Mouse (Mus musculus): ENCODE data around the gene Adam1b. TPM values are rescaled to one million over a fixed set of nuclear protein-coding genes. Genes with fewer than 3 reads are reported as not detected.
A peak's percentile ranks its signal among the peaks of the same experiment; 100 is the strongest.

Adam1b gene
- polyA plus RNA-seq, 2 experiments: not detected

DNA sequence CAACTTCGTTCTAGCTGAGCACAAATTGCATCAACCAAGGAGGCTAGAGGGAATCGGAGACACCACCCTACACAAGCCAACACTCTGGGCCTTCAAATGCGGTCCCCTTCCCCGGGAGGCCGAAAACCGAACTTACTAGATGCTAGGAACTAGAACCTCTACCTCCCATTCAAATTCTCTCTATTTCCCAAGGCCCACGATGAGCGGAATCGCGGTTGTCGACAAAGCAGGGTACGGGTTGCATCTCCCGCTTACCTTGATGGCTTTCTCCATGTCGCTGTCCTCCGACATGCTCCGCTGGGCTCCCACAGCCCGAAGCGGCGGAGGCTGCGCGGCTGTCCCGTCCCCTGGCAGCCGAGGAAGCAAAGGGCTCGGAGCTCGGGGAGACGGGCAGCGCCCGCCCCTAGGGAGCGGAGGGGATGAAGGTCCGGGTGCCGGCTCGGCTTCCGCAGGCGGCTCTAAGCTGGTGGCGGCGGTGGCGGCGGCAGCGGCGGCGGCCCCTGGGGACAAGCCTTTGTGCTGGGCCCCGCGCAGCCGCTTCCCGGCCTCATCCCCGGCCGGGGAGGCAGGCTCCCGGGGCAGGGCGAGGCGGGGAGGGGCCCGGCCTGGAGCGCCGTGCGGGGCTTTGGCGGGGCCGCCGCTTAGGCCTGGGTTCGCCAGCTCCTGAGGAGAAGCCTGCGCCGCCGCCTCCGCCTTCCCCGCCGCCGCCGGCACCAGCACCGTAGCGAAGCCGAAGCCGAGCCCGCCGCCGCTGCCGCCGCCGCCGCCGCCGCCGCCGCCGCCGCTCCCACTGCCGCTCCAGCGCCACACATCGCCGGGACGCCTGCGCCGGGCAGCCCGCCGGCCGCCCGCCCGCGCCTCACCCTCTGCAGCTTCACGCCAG lies 41.9 kb upstream of the Adam1b start, which contains the start of the genes Adam1a and Gm42878:
Gene Adam1a (minus strand): TSS at position 573 of the 883 bp plus-strand sequence.
Gene Gm42878 (minus strand): TSS at position 573 of the 883 bp plus-strand sequence.
- Histone ChIP-seq H3K27me3 (ENCODE audit: control insufficient read depth, insufficient read depth, low read length) (no peaks in the 10 kb centered on the region), H3K4me1 (replicated peaks; ENCODE audit: control insufficient read depth in 2 of 2, insufficient read depth in 2 of 2, low read length in 1 of 2) (peaks cover 22 to 25% of the 10 kb centered on the region in 2 experiments), H3K4me3 (ENCODE audit: insufficient read depth in 1 of 2, low read depth in 2 of 2, low read length in 2 of 2) (peak within 1 kb of the TSS; percentile 79 to 97), H3K9me3 (ENCODE audit: control insufficient read depth, low read length) (no peaks in the 10 kb centered on the region), H3K9ac (replicated peaks) (peak within 1 kb of the TSS; percentile 97), H3K4me2 (ENCODE audit: low read depth) (peak within 1 kb of the TSS; percentile 80), H3K27ac (peak within 1 kb of the TSS; percentile 72), H3K36me3 (replicated peaks; ENCODE audit: control insufficient read depth, insufficient read depth, low read depth) (no peaks in the 10 kb centered on the region)
- ATAC-seq (ENCODE audit: insufficient read depth) (peak; percentile 75), DNase-seq (ENCODE audit: low read depth in 3 of 3, low spot score in 3 of 3) (peak in 1 of 3 experiments; percentile 40)
- TF ChIP-seq EP300 (IDR thresholded peaks at IDR 0.05; ENCODE audit: low read depth): no peak
- no peak for TF ChIP-seq CTCF (IDR thresholded peaks at IDR 0.05; ENCODE audit: low read depth)
- WGBS (ENCODE audit: insufficient replicate concordance): under 1% methylated on average over 54 of the region's 97 CpGs

DNA sequence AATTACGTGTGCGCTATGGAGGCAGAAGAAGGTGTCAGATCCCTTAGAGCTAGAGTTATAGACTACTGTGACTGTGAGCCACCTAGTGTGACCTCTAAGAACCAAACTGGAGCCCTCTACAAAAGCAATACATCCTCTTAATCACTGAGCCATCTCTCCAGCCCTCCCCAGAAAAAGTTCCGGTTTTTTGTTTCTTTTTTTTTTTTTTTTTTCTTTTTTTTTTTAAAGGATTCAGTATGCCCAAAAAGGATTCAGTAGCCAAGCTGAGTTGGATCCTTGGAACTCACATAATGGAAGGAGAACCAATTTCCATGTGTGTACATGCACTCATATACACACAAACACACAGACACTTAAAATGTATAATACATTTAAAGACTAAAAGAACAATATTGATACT lies 40.1 kb upstream of the Adam1b start:
- Histone ChIP-seq H3K9ac (replicated peaks) (no peak overlapping the region; the same call in 1 of the 2 replicates), H3K27ac (no peak overlapping the region), H3K9me3 (ENCODE audit: control insufficient read depth, low read length) (no peaks in the 10 kb centered on the region), H3K4me3 (ENCODE audit: insufficient read depth in 1 of 2, low read depth in 2 of 2, low read length in 2 of 2) (no peak overlapping the region), H3K4me2 (ENCODE audit: low read depth) (peak overlapping the region; percentile 80), H3K4me1 (replicated peaks; ENCODE audit: control insufficient read depth in 2 of 2, insufficient read depth in 2 of 2, low read length in 1 of 2) (peaks cover 22 to 25% of the 10 kb centered on the region in 2 experiments), H3K27me3 (ENCODE audit: control insufficient read depth, insufficient read depth, low read length) (no peaks in the 10 kb centered on the region), H3K36me3 (replicated peaks; ENCODE audit: control insufficient read depth, insufficient read depth, low read depth) (peaks cover 4% of the 10 kb centered on the region)
- TF ChIP-seq CTCF (IDR thresholded peaks at IDR 0.05; ENCODE audit: low read depth): no peak
- no peak for TF ChIP-seq EP300 (IDR thresholded peaks at IDR 0.05; ENCODE audit: low read depth)
- WGBS (ENCODE audit: insufficient replicate concordance): 77% methylated on average over 3 of the region's 3 CpGs
- ATAC-seq (ENCODE audit: insufficient read depth): no peak
- DNase-seq (ENCODE audit: low read depth in 3 of 3, low spot score in 3 of 3): no peak

DNA sequence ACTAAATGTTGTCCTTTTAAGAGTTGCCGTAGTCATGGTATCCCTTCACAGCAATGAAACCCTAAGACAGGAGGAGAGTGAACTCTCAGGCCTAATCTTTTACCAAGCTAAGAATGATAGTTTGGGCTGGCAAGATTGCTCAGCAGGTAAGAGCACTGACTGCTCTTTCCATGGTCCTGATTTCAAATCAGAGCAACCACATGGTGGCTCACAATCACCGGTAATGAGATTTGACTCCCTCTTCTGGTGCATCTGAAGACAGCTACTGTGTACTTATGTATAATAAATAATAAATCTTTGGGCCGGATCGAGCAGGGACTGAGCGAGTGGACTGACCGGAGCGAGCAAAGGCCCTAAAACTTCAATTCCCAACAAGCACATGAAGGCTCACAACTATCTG lies 38.0 kb upstream of the Adam1b start:
- Histone ChIP-seq H3K9me3 (ENCODE audit: control insufficient read depth, low read length) (no peaks in the 10 kb centered on the region), H3K27ac (no peak overlapping the region), H3K9ac (replicated peaks) (no peak overlapping the region), H3K4me3 (ENCODE audit: insufficient read depth in 1 of 2, low read depth in 2 of 2, low read length in 2 of 2) (no peak overlapping the region), H3K4me2 (ENCODE audit: low read depth) (no peak overlapping the region), H3K4me1 (replicated peaks; ENCODE audit: control insufficient read depth in 2 of 2, insufficient read depth in 2 of 2, low read length in 1 of 2) (peaks cover 12 to 19% of the 10 kb centered on the region in 2 experiments), H3K36me3 (replicated peaks; ENCODE audit: control insufficient read depth, insufficient read depth, low read depth) (peaks cover 12% of the 10 kb centered on the region), H3K27me3 (ENCODE audit: control insufficient read depth, insufficient read depth, low read length) (no peaks in the 10 kb centered on the region)
- DNase-seq (ENCODE audit: low read depth in 3 of 3, low spot score in 3 of 3): no peak
- no peak for ATAC-seq (ENCODE audit: insufficient read depth)
- TF ChIP-seq EP300 (IDR thresholded peaks at IDR 0.05; ENCODE audit: low read depth): no peak
- TF ChIP-seq CTCF (IDR thresholded peaks at IDR 0.05; ENCODE audit: low read depth): no peak; the same call in 1 of the 2 replicates
- WGBS (ENCODE audit: insufficient replicate concordance): 79% methylated on average over 7 of the region's 7 CpGs

DNA sequence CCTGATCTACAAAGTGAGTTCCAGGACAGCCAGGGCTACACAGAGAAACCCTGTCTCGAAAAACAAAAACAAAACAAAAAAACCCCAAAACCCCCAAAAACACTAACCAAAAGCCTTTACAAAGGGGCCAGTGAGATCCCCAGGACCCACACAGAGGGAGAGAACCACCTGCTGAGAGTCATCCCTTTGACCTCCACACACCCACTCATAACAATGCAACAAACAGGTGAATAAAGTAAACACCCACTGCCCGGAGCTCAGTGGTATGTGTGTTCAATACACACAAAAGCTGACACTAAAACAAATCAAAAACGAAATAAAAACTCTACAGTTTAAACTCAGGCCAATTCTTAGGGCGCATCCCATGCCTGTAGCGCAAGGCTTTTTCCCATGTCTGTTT lies 36.8 kb upstream of the Adam1b start:
- Histone ChIP-seq H3K27me3 (ENCODE audit: control insufficient read depth, insufficient read depth, low read length) (no peaks in the 10 kb centered on the region), H3K4me2 (ENCODE audit: low read depth) (no peak overlapping the region), H3K9ac (replicated peaks) (no peak overlapping the region), H3K9me3 (ENCODE audit: control insufficient read depth, low read length) (no peaks in the 10 kb centered on the region), H3K4me3 (ENCODE audit: insufficient read depth in 1 of 2, low read depth in 2 of 2, low read length in 2 of 2) (no peak overlapping the region), H3K4me1 (replicated peaks; ENCODE audit: control insufficient read depth in 2 of 2, insufficient read depth in 2 of 2, low read length in 1 of 2) (peaks cover 24 to 30% of the 10 kb centered on the region in 2 experiments), H3K36me3 (replicated peaks; ENCODE audit: control insufficient read depth, insufficient read depth, low read depth) (peaks cover 21% of the 10 kb centered on the region), H3K27ac (no peak overlapping the region)
- DNase-seq (ENCODE audit: low read depth in 3 of 3, low spot score in 3 of 3): no peak
- 80% methylated on average over 5 of the region's 5 CpGs for WGBS (ENCODE audit: insufficient replicate concordance)
- no peak for ATAC-seq (ENCODE audit: insufficient read depth)
- TF ChIP-seq CTCF (IDR thresholded peaks at IDR 0.05; ENCODE audit: low read depth) (no peak), EP300 (IDR thresholded peaks at IDR 0.05; ENCODE audit: low read depth) (no peak)

DNA sequence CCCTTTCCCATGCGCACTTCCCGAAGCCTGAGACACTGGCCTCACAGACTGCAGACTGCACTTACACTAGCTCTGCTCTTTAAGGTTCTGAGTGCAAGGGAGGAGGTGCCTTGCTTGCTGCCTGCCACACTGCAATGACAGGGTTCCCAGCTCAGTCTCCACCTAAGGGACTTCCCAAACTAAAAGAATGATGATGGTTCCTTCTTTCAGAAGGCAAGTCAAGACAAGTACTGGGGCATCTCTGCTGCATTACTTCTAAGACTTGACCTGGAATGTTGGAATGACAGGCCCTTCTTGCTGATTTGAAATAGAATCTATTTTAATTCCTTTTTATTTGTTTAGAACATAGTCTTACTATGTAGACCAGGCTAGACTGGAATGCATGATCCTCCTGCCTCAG lies 34.4 kb upstream of the Adam1b start:
- Histone ChIP-seq H3K9ac (replicated peaks) (no peak overlapping the region), H3K4me1 (replicated peaks; ENCODE audit: control insufficient read depth in 2 of 2, insufficient read depth in 2 of 2, low read length in 1 of 2) (peaks cover 18 to 21% of the 10 kb centered on the region in 2 experiments), H3K9me3 (ENCODE audit: control insufficient read depth, low read length) (no peaks in the 10 kb centered on the region), H3K27ac (no peak overlapping the region), H3K36me3 (replicated peaks; ENCODE audit: control insufficient read depth, insufficient read depth, low read depth) (peaks cover 37% of the 10 kb centered on the region), H3K4me3 (ENCODE audit: insufficient read depth in 1 of 2, low read depth in 2 of 2, low read length in 2 of 2) (no peak overlapping the region), H3K4me2 (ENCODE audit: low read depth) (no peak overlapping the region), H3K27me3 (ENCODE audit: control insufficient read depth, insufficient read depth, low read length) (no peaks in the 10 kb centered on the region)
- DNase-seq (ENCODE audit: low read depth in 3 of 3, low spot score in 3 of 3) (no peak), ATAC-seq (ENCODE audit: insufficient read depth) (no peak)
- no peak for TF ChIP-seq EP300 (IDR thresholded peaks at IDR 0.05; ENCODE audit: low read depth)
- TF ChIP-seq CTCF (IDR thresholded peaks at IDR 0.05; ENCODE audit: low read depth): no peak
- WGBS (ENCODE audit: insufficient replicate concordance): 85% methylated on average over 2 of the region's 2 CpGs
